Mouse (Mus musculus) cortical plate, adult 2 months (tissue): ENCODE results near the gene Smim24.

Source experiments
- CTCF ChIP-seq: fragments of 200-500 bp; IDR thresholded peaks from 2 replicates; pipeline ENCODE4 v1.5.1; 2011; ENCODE audit warnings: mild to moderate bottlenecking, control low read depth, low read length; ENCODE audit not compliant: insufficient read depth; ENCODE audit errors: extremely low read depth
- POLR2A ChIP-seq: fragments of 200-500 bp; IDR thresholded peaks from 2 replicates; pipeline ENCODE4 v1.6.1; 2011; ENCODE audit warnings: mild to moderate bottlenecking, low read length, control low read depth; ENCODE audit not compliant: insufficient read depth; ENCODE audit errors: extremely low read depth

GRCm38 (mm10) chr10:81422661-81423217, 29.9 kb downstream of the Smim24 start:
- TF ChIP-seq CTCF, result no peak
- no peak for TF ChIP-seq POLR2A
